Mouse (Mus musculus) induced T-regulatory cell, adult 2 months (primary cell): ENCODE measurements around the gene Sergef.

Experiments
- DNase-seq: peaks from one replicate; pipeline ENCODE4 v3.0.0-alpha.2; 2012; ENCODE audit warnings: low read depth

Gene Sergef

DNA sequence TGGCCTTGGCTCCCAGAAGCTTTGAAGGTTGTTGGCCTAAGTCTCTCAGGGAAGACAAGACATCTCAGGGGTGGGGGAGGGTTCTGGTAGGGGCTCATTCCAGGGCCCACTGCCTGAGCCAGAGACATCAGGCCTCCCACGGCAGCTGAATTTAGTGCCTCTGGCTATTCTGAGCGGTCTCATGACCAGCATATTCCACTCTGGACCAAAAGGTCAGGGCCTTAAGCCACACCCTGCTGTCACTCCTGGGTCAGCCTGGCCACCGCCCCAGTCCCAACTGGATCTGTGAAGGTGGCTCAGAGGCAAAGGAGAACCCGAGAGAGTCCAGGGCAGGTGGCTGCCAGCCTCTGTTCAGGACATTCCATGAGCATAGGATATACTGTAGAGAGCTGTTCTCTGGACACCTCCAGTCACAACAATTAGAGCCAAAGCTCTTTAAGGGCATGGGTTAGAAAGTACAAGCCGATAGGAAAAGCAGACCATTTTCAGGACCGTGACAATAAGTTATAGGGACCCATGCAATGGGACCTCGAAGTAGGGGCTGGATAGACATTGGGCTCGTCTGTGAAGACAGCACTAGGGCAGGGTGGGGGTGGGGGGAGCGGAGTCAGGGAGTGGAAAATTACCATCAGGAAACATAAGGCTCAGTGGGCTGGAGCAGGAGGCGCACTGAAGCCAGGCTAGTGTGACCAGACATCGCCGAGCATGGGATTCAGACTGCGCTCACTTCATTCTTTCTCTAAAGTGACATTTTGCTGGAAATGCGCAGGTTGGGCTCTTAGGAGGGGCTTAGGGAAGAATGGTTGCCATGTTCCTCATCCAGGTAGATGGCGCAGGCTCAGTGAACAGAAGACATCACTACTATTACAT is 235.8 kb downstream of the Sergef start:
- no peak for DNase-seq

- no peak for DNase-seq
These were observed 238.0 kb downstream of the Sergef start for GRCm38 (mm10) chr7:46401371-46402180.

- no peak for DNase-seq
These were observed 239.3 kb downstream of the Sergef start for GRCm38 (mm10) chr7:46400346-46400745.

DNA sequence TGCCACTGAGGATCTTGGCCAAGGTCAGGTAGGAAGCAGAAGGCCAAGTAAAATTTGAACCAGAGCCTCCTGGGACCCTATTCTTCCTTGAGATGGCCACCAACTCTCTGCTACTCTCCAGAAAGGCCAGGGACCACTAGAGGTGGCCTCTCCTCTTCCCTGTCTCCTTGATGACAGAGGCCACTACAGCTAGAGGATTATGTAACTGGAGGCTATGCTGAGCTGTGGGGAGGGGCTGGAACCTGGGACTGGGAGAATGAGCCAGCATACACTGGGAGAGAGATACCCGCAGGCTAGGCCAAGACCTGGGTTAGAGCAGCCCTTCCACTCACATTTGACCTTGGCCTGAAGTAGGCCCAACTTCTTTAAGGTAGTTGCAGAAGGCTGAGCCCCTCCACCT is 239.9 kb downstream of the Sergef start:
- DNase-seq: no peak

DNA sequence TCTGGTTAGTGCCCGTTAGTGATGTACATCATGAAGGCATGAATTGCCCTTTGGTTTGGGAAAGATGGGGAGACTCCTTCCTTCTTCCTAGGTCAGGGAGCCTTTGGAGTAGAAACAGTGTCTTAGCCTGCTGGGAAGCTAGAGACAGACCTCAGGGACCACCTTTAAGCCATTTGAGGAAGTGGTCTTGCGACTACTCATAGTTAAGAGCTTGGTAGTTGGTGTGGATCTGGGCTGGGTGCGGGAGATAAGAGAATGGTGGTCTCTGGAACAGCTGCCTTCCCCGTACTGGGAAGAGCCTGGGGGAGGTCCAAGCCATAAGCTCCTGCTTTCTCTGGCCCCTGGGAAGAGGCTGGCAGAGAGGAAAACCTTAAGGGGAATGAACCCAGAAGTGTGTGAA is 241.0 kb downstream of the Sergef start:
- no peak for DNase-seq

GRCm38 (mm10) chr7:46397732-46398333 is 241.8 kb downstream of the Sergef start:
- DNase-seq: no peak

DNA sequence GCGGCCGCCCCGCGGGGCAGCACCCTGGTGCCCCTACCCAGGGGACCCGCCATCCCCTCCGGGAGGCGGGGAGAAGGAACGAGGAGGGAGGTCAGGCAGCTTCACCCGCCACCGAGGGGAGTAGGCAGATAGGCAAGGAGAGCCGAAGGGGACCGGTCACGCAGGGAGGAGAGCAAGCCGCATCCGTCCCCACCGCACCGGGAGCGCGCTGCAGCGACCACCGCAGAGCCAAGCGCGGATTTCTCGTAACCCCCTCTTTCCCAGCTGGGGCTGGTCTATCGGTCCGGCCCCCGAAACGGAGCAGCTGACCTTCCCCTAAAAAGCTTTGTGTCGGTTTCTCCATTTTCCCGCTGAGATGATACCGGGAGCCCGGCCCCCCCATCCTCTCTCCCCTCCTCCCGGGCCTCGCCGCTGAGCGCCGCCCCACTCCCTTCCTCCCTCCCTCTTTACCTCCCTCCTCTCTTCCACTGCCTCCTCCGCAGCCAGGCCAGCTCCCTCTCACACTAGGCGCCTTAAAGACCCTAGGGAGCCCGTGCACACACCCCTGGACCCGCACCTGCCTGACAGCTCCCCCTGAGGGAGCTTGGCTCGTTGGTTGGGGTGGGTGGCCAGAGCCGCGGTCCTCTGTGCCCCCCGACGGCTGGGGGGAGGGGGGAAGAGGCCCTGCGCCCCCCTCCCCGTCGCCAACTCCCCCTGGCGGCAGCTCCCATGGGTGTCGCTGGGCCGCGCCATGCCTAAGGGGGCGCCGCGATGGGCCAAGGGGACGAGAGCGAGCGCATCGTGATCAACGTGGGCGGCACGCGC is 242.5 kb downstream of the Sergef start:
- no peak for DNase-seq

DNA sequence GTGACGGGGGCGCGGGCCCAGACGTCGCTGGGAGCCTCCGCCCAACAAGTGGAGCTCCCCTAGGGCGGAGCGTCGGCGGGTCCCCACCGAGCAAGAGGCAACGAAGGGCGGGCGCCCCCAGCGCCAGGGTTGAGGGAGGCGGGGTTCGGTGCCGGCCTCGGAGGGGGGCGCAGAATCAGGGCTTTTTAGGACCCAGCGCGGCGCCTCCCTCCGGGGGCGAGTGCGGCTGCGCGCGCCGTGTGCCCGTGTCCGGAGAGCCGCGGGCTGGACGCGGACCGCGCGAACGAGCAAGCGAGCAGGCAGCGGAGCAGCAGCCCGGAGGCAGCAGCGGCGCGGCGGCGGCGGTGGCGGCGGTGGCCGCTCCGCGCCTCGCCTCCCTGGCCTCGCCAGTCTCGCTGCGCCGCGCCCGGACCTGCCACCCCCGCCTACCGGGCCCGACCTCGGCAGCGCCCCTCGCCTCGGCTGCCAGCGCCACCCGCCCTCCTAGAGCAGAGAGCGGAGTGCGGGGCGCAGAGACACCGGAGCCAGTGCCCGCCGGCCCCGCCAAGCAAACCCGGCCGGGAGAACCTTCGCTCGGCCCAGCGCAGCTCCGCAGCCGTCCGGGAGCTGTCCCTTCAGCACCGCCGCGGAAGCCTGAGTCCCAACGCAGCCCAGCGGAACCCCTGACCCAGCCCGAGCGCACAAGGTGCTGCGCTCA is 243.2 kb downstream of the Sergef start, which contains the start of gene Kcnc1:
Gene Kcnc1 (plus strand): TSS at position 267 of the 697 bp plus-strand sequence.
- DNase-seq: peak; percentile 76

DNA sequence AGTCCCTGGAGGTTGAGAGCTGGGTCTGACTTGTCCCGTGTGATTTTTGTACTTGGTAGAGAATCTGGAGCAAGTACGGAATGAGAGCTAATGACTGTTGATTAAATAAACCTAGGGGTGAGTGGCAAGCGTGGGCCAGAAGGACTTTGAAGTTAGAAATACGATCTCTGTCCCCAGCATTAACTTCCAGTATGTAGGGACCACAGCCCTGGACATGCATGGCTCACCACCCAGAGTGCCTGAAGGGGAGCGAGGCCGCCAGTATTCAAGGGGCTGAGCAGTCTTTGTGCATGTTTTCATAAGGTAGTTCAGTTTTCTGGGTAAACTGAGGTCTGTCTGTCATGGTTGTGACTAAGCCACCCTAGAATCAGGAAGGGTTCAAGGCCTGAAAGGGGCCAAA is 244.0 kb downstream of the Sergef start:
- no peak for DNase-seq

GRCm38 (mm10) chr7:46394933-46395332 is 244.7 kb downstream of the Sergef start:
- no peak for DNase-seq

DNA sequence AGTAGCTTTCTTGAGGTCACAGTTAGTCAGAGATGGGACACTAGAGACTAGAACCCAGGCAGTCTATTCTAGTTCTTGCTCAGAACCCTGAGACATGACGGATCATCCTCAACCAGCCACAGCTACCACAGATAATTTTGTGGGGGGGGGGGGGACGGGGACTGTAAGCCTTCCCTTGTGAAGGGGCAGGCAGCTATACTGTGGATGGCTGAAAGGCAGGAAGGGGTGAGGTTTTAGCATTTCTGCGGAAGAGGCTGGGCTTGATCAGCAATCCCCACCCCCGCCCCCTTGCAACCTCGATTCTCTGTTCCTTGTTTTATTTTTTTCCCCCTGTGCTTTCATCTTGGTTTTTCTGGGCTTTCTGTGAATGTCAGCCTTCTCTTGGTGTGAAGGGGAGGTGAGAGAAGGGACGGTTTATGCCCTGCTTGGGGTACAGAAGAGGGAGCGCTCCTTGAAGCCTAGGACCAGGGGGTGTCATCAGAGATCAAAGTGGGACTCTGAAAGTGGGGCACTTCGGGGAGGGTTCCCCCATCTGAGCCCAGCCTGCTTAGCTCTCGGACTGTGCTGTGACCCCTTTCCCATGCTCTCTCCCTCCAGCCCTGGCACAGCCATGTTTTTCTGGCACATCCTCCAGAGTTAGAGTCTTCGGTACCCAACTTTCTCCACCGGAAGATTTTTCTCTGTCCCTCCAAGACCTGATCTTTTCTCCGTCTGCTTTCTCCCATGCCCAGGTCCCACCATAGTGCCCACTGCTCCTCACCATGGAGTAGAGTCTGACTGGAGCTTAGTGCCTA is 245.7 kb downstream of the Sergef start:
- peak; percentile 60 for DNase-seq
